Mouse (Mus musculus) heart, postnatal 0 days (tissue): Measurements from ENCODE around the gene C530025M09Rik.

Experiments
- CTCF ChIP-seq: IDR thresholded peaks from 2 replicates; pipeline ENCODE4 v1.5.1; 2016; ENCODE audit warnings: antibody characterized with exemption, control low read depth, low read depth
- EP300 ChIP-seq: IDR thresholded peaks from 2 replicates; pipeline ENCODE4 v1.6.1; 2016; ENCODE audit warnings: antibody characterized with exemption, low read depth

DNA sequence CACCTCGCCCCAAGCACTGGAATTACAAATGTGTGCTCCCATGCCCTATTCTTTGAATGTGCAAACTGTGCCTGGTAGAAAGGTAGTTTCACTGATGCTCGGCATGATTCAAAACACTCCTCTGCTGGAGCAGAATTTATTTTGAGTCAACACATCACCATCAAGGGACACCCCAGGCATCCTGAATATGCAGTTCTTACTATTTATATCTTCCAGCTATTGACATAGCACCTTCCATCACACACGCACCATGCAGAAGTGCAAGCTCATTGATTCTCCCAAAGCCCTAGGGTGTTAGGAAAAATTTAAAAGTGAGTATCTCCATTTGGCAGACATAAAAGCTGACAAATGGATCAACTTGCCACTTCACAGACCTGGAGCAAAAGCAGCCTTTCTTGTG, 12.6 kb downstream of the C530025M09Rik start:
- TF ChIP-seq CTCF: no peak
- TF ChIP-seq EP300: no peak
